Mouse (Mus musculus): ENCODE results near the gene Wls. TPM values are rescaled to one million over a fixed set of nuclear protein-coding genes. Genes with fewer than 3 reads are reported as not detected.

Gene Wls
- total RNA-seq, 2 experiments from 2014 or later: 2.0 to 5.4 TPM

DNA sequence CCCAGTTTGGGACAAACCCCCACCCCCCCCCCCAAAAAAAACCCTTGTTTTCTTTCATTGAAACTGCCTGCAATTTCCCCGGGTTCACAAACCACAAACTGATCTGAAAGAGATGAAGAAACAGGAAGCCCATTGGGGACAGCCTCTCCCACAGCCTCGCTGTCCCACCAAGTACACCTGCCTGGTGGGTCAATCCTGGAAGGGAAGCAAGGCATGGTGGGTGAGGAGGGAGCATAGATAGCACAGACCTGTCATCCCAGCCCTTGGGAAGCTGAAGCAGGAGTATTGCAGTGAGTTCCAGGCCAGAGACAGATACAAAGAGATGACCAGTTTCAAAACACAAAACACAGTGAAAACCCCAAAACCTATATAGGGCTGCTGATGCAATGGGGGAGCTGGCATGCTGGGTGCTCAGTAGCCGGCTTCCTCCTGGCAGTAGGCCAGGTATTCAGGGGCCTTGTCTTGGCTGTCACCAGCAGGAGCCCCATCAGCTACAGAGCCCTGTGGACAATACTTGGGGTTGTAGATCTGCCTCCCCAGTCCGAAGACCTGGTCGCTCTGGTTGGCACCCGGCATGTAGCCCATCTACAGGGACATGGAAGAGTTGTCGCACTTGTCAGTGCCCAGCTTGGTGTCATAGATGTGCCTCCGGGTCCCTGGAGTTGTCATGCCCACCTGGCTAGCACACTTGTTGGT, 51.7 kb downstream of the Wls start:
- 0 out of 2 replicates have a peak, but pooled peaks have one; percentile 25 for ATAC-seq (replicated peaks; ENCODE audit: low FRiP score, poor library complexity, severe bottlenecking)

DNA sequence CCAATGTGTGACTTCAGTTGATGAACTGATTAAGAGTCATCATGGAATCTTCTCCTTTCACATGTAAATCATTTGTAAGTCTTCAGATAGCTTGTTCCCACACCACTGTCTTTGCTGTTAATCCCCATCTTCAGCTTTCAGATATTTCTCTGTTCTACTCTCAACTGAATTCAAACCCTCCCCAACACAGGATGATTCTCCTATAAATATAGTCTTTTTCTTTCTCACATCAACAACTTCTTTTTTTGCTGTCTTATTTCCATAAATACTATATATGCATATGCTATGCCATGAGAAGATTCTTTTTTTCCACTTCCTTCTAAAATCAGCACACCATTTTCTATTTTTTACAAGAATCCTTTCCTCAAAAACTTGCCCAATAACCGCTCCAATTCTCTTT, 67.9 kb downstream of the Wls start:
- ATAC-seq (replicated peaks; ENCODE audit: low FRiP score, poor library complexity, severe bottlenecking): no peak

DNA sequence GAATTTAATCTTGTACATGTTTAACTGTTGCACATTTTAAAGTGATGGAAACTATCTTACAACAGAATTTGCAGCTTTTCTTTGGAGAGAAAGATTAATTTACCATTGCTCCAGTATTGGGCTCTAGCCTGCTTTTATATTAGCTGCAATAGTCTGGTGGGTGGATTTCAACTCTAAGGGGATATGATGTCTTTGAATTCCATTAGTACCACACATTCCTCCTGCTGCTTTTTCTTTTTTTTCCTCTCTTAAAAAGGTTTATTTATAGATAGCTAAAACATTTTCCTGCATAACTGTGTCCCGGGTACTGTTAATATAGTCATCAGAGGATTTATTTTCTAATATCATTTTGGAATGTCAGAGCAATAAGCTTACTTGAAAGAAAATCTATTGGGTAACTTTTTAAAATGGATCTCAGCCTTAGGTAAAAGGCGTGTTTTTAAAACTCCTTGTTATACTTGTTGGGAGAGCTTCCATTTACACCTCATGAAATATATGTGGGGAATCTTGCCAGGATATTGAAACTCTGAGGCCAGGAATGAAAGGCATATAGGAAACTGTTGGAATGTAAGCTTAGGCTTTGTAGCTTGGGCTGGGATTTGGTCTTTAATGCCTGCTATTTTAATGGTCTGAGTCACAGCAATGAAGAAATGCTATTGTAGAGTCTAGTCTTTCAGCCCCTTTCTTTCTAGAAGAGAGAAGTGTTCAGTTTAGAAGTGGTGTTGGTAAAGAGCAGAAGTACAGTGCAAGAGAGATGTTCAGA, 78.0 kb downstream of the Wls start:
- ATAC-seq (replicated peaks; ENCODE audit: low FRiP score, poor library complexity, severe bottlenecking): no peak

Other genes with a start within 250 kb of the Wls start
- not detected in 2 replicates for gene Rpe65, start 240.5 kb upstream of the Wls start, total RNA-seq (2015; ENCODE audit: low replicate concordance)
- not detected in 2 replicates for gene Rpe65, start 240.5 kb upstream of the Wls start, total RNA-seq (2017; ENCODE audit: low replicate concordance)

Measured in erythroid progenitor cell, adult 5-6 weeks (primary cell).